Mouse (Mus musculus) CH12.LX (cell line): ENCODE data around the gene Mitf.

Experiments
- CHD1 ChIP-seq: IDR thresholded peaks from 2 replicates; pipeline ENCODE4 v1.6.1; 2012; ENCODE audit warnings: low read depth, low read length, improper control_type of control experiment, inconsistent platforms
- CTCF ChIP-seq, 2 experiments: IDR thresholded peaks in 1 of 2; conservative IDR thresholded peaks in 1 of 2; 2 replicates each; pipeline ENCODE4 v1.5.1; 2011 to 2012; ENCODE audit warnings: low read depth in 2 of 2, low read length in 2 of 2, improper control_type of control experiment in 1 of 2, inconsistent platforms in 1 of 2, mild to moderate bottlenecking in 1 of 2, moderate library complexity in 1 of 2
- EP300 ChIP-seq: IDR thresholded peaks from 2 replicates; pipeline ENCODE4 v1.6.1; 2011; ENCODE audit warnings: low read length, improper control_type of control experiment
- PAX5 ChIP-seq: IDR thresholded peaks from 2 replicates; pipeline ENCODE4 v1.6.1; 2012; ENCODE audit warnings: low read length, inconsistent platforms, mixed read lengths
- POLR2A ChIP-seq: IDR thresholded peaks from 2 replicates; pipeline ENCODE4 v1.6.1; 2011; ENCODE audit warnings: low read depth, mild to moderate bottlenecking, improper control_type of control experiment, low read length
- TCF12 ChIP-seq: IDR thresholded peaks from 2 replicates; pipeline ENCODE4 v1.6.1; 2014; ENCODE audit warnings: low read depth, mild to moderate bottlenecking, inconsistent platforms, low read length, improper control_type of control experiment

- TF ChIP-seq CTCF (conservative IDR thresholded peaks at IDR 0.05 in 1 of 2, IDR thresholded peaks at IDR 0.05 in 1 of 2; ENCODE audit: low read depth in 2 of 2, low read length in 2 of 2) (no peak), POLR2A (no peak), CHD1 (no peak), TCF12 (no peak), EP300 (no peak), PAX5 (no peak)
Measured at GRCm38 (mm10) chr6:97789700-97790099, 17.2 kb upstream of the Mitf start.
